Mouse (Mus musculus): Measurements from ENCODE around the gene Ogdh. TPM values are rescaled to one million over a fixed set of nuclear protein-coding genes. Genes with fewer than 3 reads are reported as not detected.
A peak's percentile ranks its signal among the peaks of the same experiment; 100 is the strongest.

Gene Ogdh
- total and polyA plus RNA-seq, 3 experiments, result 91.8 to 118 (median 94.9) TPM

DNA sequence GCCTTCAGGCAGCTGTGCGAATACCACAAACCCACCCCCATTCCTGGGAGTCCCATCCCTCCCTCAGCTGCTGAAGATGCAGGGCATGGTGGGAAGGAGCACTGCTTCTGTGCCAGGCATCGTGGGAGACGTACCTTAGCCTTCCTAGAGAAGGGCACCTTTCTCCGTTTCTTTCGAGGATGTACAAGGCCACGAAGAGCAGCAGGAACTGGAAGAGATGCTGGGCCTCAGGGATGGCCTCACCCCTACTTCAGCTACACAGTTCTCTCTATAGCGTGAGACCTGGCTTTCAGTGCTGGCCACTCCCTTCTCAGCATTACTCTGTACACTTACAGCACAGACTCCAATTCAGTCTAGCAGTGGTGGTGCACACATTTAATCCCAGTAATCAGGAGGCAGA, 32.0 kb upstream of the Ogdh start:
- Histone ChIP-seq H3K4me3 (ENCODE audit: control insufficient read depth in 1 of 2, insufficient read depth in 1 of 2, low read depth in 2 of 2, low read length in 2 of 2) (no peak overlapping the region), H3K27me3 (ENCODE audit: control insufficient read depth in 1 of 2, insufficient read depth in 2 of 2, low read length in 2 of 2) (no peaks in the 10 kb centered on the region), H3K79me2 (ENCODE audit: control insufficient read depth, insufficient read depth, low read length, poor library complexity) (no peaks in the 10 kb centered on the region; the same call in 1 of the 2 replicates), H3K4me1 (ENCODE audit: control insufficient read depth in 1 of 2, insufficient read depth in 2 of 2, low read length in 2 of 2) (peaks cover 0 to 6% of the 10 kb centered on the region in 2 experiments; a peak in 1 of 4 replicates), H3K27ac (ENCODE audit: control insufficient read depth, low read depth, low read length) (no peak overlapping the region), H3K9me3 (replicated peaks; ENCODE audit: insufficient read depth, low read length) (no peaks in the 10 kb centered on the region), H3K9ac (ENCODE audit: control insufficient read depth, low read depth, low read length, poor library complexity, severe bottlenecking) (no peak overlapping the region), H3K36me3 (ENCODE audit: control insufficient read depth in 1 of 2, insufficient read depth in 2 of 2, low read length in 2 of 2) (peaks cover 0 to 14% of the 10 kb centered on the region in 2 experiments; a peak in 2 of 4 replicates)
- TF ChIP-seq POLR2AphosphoS5 (IDR thresholded peaks at IDR 0.05; ENCODE audit: borderline replicate concordance, low read depth, low read length), result peak; percentile 53; the same call in 1 of the 2 replicates
- TF ChIP-seq GATA1 (IDR thresholded peaks at IDR 0.05; ENCODE audit: low read depth, low read length), result no peak
- no peak for TF ChIP-seq TCF12 (IDR thresholded peaks at IDR 0.05; ENCODE audit: low read depth, low read length)
- no peak for TF ChIP-seq MEF2A (IDR thresholded peaks at IDR 0.05; ENCODE audit: extremely low read depth, insufficient replicate concordance, low read depth, low read length, poor library complexity, severe bottlenecking)
- no peak for TF ChIP-seq UBTF (IDR thresholded peaks at IDR 0.05; ENCODE audit: borderline replicate concordance, insufficient read depth, low read depth, low read length)
- no peak for TF ChIP-seq MAX (IDR thresholded peaks at IDR 0.05; ENCODE audit: low read length)
- no peak for TF ChIP-seq MYB (IDR thresholded peaks at IDR 0.05; ENCODE audit: low read depth, low read length)
- no peak for DNase-seq (ENCODE audit: low read depth, low spot score)

DNA sequence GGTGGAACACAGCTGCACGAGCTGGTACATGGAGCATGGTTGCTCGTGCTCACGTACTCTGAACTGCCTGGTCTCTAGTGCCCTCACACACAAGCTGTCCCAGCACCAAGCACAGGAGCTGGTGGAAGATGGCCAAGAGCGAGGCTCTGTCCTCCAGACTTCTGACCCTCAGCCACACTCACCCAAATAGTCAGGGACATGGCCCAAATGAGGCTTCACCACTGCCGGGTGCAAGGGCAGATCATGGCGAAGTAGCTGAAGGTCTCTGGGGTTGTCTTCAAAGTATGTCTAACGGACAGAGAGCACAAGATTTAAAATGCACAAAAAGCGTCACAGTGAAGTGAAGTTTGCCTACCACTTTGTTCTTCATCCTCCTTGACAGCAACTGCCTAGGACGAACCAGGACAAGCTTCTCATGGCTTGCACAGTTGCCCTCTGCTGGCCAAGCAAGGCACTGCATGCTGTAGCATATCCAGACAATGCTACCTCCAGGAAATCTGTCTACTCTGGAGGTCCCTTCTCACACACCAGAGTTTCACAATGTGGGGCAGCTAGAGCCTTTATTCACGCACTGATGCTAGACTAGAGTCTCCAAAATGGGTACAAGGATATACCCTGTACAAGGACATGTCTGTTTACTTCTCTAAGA, 29.9 kb upstream of the Ogdh start:
- H3K79me2 ChIP-seq (ENCODE audit: control insufficient read depth, insufficient read depth, low read length, poor library complexity), result peaks cover 12% of the 10 kb centered on the region
- no peak overlapping the region for H3K27ac ChIP-seq (ENCODE audit: control insufficient read depth, low read depth, low read length)
- peak; percentile 90 for DNase-seq (ENCODE audit: low read depth, low spot score)
- no peak overlapping the region for H3K9ac ChIP-seq (ENCODE audit: control insufficient read depth, low read depth, low read length, poor library complexity, severe bottlenecking)
- H3K27me3 ChIP-seq (ENCODE audit: control insufficient read depth in 1 of 2, insufficient read depth in 2 of 2, low read length in 2 of 2), result no peaks in the 10 kb centered on the region
- peaks cover 0 to 7% of the 10 kb centered on the region in 2 experiments; a peak in 3 of 4 replicates for H3K4me1 ChIP-seq (ENCODE audit: control insufficient read depth in 1 of 2, insufficient read depth in 2 of 2, low read length in 2 of 2)
- no peaks in the 10 kb centered on the region for H3K9me3 ChIP-seq (replicated peaks; ENCODE audit: insufficient read depth, low read length)
- no peak overlapping the region for H3K4me3 ChIP-seq (ENCODE audit: control insufficient read depth in 1 of 2, insufficient read depth in 1 of 2, low read depth in 2 of 2, low read length in 2 of 2)
- H3K36me3 ChIP-seq (ENCODE audit: control insufficient read depth in 1 of 2, insufficient read depth in 2 of 2, low read length in 2 of 2), result peaks cover 9 to 26% of the 10 kb centered on the region in 2 experiments
- TF ChIP-seq MYC (IDR thresholded peaks at IDR 0.05; ENCODE audit: low read depth, low read length), result peak; percentile 61; the same call in 1 of the 2 replicates
- TF ChIP-seq RCOR1 (IDR thresholded peaks at IDR 0.05; ENCODE audit: low read depth, low read length), result no peak
- no peak for TF ChIP-seq NRF1 (IDR thresholded peaks at IDR 0.05; ENCODE audit: insufficient read depth, low read depth, low read length, poor library complexity, severe bottlenecking)
- TF ChIP-seq JUND (IDR thresholded peaks at IDR 0.05; ENCODE audit: low read depth, low read length), result no peak
- peak; percentile 57 for TF ChIP-seq RAD21 (IDR thresholded peaks at IDR 0.05; ENCODE audit: low read depth, low read length)
- peak; percentile 92 to 100 (median 95) for TF ChIP-seq CTCF (IDR thresholded peaks at IDR 0.05 in 2 of 3, conservative IDR thresholded peaks at IDR 0.05 in 1 of 3; ENCODE audit: control insufficient read depth in 1 of 3, insufficient read depth in 1 of 3, low read depth in 2 of 3, low read length in 3 of 3, poor library complexity in 1 of 3, severe bottlenecking in 1 of 3)
- TF ChIP-seq CHD1 (IDR thresholded peaks at IDR 0.05; ENCODE audit: low read depth, low read length), result no peak
- TF ChIP-seq ETS1 (IDR thresholded peaks at IDR 0.05; ENCODE audit: low read depth, low read length), result no peak
- no peak for TF ChIP-seq MAFK (IDR thresholded peaks at IDR 0.05; ENCODE audit: borderline replicate concordance, low read depth, low read length)
- TF ChIP-seq NELFE (IDR thresholded peaks at IDR 0.05; ENCODE audit: low read depth, low read length), result no peak
- 0 out of 2 replicates have a peak, but pooled peaks have one; percentile 37 for TF ChIP-seq MXI1 (IDR thresholded peaks at IDR 0.05; ENCODE audit: low read depth, low read length)
- no peak for TF ChIP-seq CHD2 (IDR thresholded peaks at IDR 0.05; ENCODE audit: low read length)
- TF ChIP-seq GABPA (IDR thresholded peaks at IDR 0.05; ENCODE audit: low read depth, low read length), result no peak
- TF ChIP-seq MYB (IDR thresholded peaks at IDR 0.05; ENCODE audit: low read depth, low read length), result no peak
- no peak for TF ChIP-seq KAT2A (conservative IDR thresholded peaks at IDR 0.05; ENCODE audit: low read depth, low read length)
- TF ChIP-seq GATA1 (IDR thresholded peaks at IDR 0.05; ENCODE audit: low read depth, low read length), result no peak
- TF ChIP-seq UBTF (IDR thresholded peaks at IDR 0.05; ENCODE audit: borderline replicate concordance, insufficient read depth, low read depth, low read length), result no peak
- 0 out of 2 replicates have a peak, but pooled peaks have one; percentile 27 for TF ChIP-seq SIN3A (IDR thresholded peaks at IDR 0.05; ENCODE audit: low read length)
- TF ChIP-seq POLR2A (IDR thresholded peaks at IDR 0.05; ENCODE audit: control insufficient read depth in 1 of 2, insufficient read depth in 1 of 2, low read depth in 1 of 2, low read length in 2 of 2, poor library complexity in 1 of 2), result peak in 1 of 2 experiments; percentile 45; a peak in 2 of 4 replicates
- no peak for TF ChIP-seq TCF12 (IDR thresholded peaks at IDR 0.05; ENCODE audit: low read depth, low read length)
- TF ChIP-seq MEF2A (IDR thresholded peaks at IDR 0.05; ENCODE audit: extremely low read depth, insufficient replicate concordance, low read depth, low read length, poor library complexity, severe bottlenecking), result no peak
- no peak for TF ChIP-seq POLR2AphosphoS2 (IDR thresholded peaks at IDR 0.05; ENCODE audit: low read length)
- no peak for TF ChIP-seq MAX (IDR thresholded peaks at IDR 0.05; ENCODE audit: low read length)
- no peak for TF ChIP-seq MAZ (IDR thresholded peaks at IDR 0.05; ENCODE audit: low read depth, low read length)
- TF ChIP-seq USF2 (IDR thresholded peaks at IDR 0.05; ENCODE audit: borderline replicate concordance in 1 of 2, insufficient read depth in 1 of 2, low read depth in 1 of 2, low read length in 2 of 2), result no peak
- TF ChIP-seq SMC3 (IDR thresholded peaks at IDR 0.05; ENCODE audit: low read depth, low read length), result peak; percentile 83
- no peak for TF ChIP-seq EP300 (IDR thresholded peaks at IDR 0.05; ENCODE audit: low read depth in 1 of 2, low read length in 2 of 2)
